Mouse (Mus musculus) kidney, adult 8-10 months (tissue): Measurements from ENCODE around the gene Dynlt1b.
"Not testable (repeated sequence)": the region's sequence is repeated elsewhere in the genome, so short reads cannot be mapped to it uniquely, and the experiment has no call there.

Experiments used
- DNase-seq, 2 experiments: peaks; one replicate each; pipeline ENCODE4 v3.0.0; 2022

The Dynlt1b gene

GRCm38 (mm10) chr17:6424294-6424980 lies 5.5 kb upstream of the Dynlt1b start:
- not testable (repeated sequence) for DNase-seq

GRCm38 (mm10) chr17:6425325-6425724 lies 4.6 kb upstream of the Dynlt1b start:
- DNase-seq = not testable (repeated sequence)

GRCm38 (mm10) chr17:6426869-6427268 lies 3.0 kb upstream of the Dynlt1b start:
- not testable (repeated sequence) for DNase-seq

- DNase-seq = not testable (repeated sequence)
Observed at GRCm38 (mm10) chr17:6428926-6429325, 986 bp upstream of the Dynlt1b start.

- not testable (repeated sequence) for DNase-seq
Observed at GRCm38 (mm10) chr17:6430410-6431001, 594 bp downstream of the Dynlt1b start.

- DNase-seq = not testable (repeated sequence)
Observed at GRCm38 (mm10) chr17:6432456-6432855, 2.5 kb downstream of the Dynlt1b start.

- not testable (repeated sequence) for DNase-seq
Observed at GRCm38 (mm10) chr17:6433691-6434090, 3.8 kb downstream of the Dynlt1b start.

GRCm38 (mm10) chr17:6438080-6438479 lies 8.2 kb downstream of the Dynlt1b start:
- DNase-seq = not testable (repeated sequence)

GRCm38 (mm10) chr17:6439913-6440312 lies 10.0 kb downstream of the Dynlt1b start:
- not testable (repeated sequence) for DNase-seq

- not testable (repeated sequence) for DNase-seq
Observed at GRCm38 (mm10) chr17:6440493-6441077, 10.7 kb downstream of the Dynlt1b start.

- DNase-seq = not testable (repeated sequence)
Observed at GRCm38 (mm10) chr17:6441254-6441653, 11.3 kb downstream of the Dynlt1b start.

GRCm38 (mm10) chr17:6442513-6442912 lies 12.6 kb downstream of the Dynlt1b start:
- not testable (repeated sequence) for DNase-seq

GRCm38 (mm10) chr17:6445794-6446587 lies 16.1 kb downstream of the Dynlt1b start:
- DNase-seq = not testable (repeated sequence)

GRCm38 (mm10) chr17:6448293-6448692 lies 18.4 kb downstream of the Dynlt1b start:
- not testable (repeated sequence) for DNase-seq

GRCm38 (mm10) chr17:6449166-6449565 lies 19.3 kb downstream of the Dynlt1b start:
- not testable (repeated sequence) for DNase-seq

- not testable (repeated sequence) for DNase-seq
Observed at GRCm38 (mm10) chr17:6451205-6451604, 21.3 kb downstream of the Dynlt1b start.

- not testable (repeated sequence) for DNase-seq
Observed at GRCm38 (mm10) chr17:6452689-6453088, 22.8 kb downstream of the Dynlt1b start.

GRCm38 (mm10) chr17:6454703-6455102 lies 24.8 kb downstream of the Dynlt1b start:
- not testable (repeated sequence) for DNase-seq

GRCm38 (mm10) chr17:6455883-6456282 lies 26.0 kb downstream of the Dynlt1b start:
- DNase-seq = not testable (repeated sequence)

GRCm38 (mm10) chr17:6456614-6457402 lies 26.9 kb downstream of the Dynlt1b start:
- DNase-seq = not testable (repeated sequence)

- not testable (repeated sequence) for DNase-seq
Observed at GRCm38 (mm10) chr17:6461083-6461595, 31.2 kb downstream of the Dynlt1b start.

- not testable (repeated sequence) for DNase-seq
Observed at GRCm38 (mm10) chr17:6465735-6466134, 35.8 kb downstream of the Dynlt1b start.
